Mouse (Mus musculus) limb, embryonic 14.5 days (tissue): Measurements from ENCODE around the gene Sgf29. TPM values are rescaled to one million over a fixed set of nuclear protein-coding genes. Genes with fewer than 3 reads are reported as not detected.

Experiments
- ATAC-seq: fragments of 200-750 bp; cut with Nextera tagmentation; 2 replicates; pipeline ENCODE4 v1.8.0; 2017; ENCODE audit warnings: low read depth, moderate number of reproducible peaks, moderate TSS enrichment; ENCODE audit not compliant: low FRiP score
- DNase-seq: peaks from one replicate; pipeline ENCODE4 v3.0.0-alpha.2; 2015; ENCODE audit warnings: low spot score
- H3K27ac ChIP-seq: fragments of 300-500 bp; sonication (generic); replicated peaks from 2 replicates; pipeline ENCODE4 v1.5.1; 2014; ENCODE audit warnings: low read depth, mild to moderate bottlenecking, low read length, moderate library complexity, mixed read lengths
- H3K27me3 ChIP-seq: fragments of 300-500 bp; sonication (generic); 2 replicates; pipeline ENCODE4 v1.6.1; 2014; ENCODE audit warnings: low read length, mixed read lengths; ENCODE audit not compliant: control insufficient read depth, insufficient read depth
- H3K36me3 ChIP-seq: fragments of 300-500 bp; sonication (generic); 2 replicates; pipeline ENCODE4 v1.6.1; 2014; ENCODE audit warnings: mild to moderate bottlenecking, low read length, moderate library complexity, mixed read lengths; ENCODE audit not compliant: control insufficient read depth, insufficient read depth
- H3K4me1 ChIP-seq: fragments of 300-500 bp; sonication (generic); 2 replicates; pipeline ENCODE4 v1.6.1; 2014; ENCODE audit warnings: antibody characterized with exemption, low read length, mixed read lengths; ENCODE audit not compliant: control insufficient read depth, insufficient read depth
- H3K4me2 ChIP-seq: fragments of 300-500 bp; sonication (generic); replicated peaks from 2 replicates; pipeline ENCODE4 v1.6.1; 2014; ENCODE audit warnings: low read depth, mild to moderate bottlenecking, low read length, moderate library complexity; ENCODE audit not compliant: severe bottlenecking
- H3K4me3 ChIP-seq: fragments of 300-500 bp; sonication (generic); replicated peaks from 2 replicates; pipeline ENCODE4 v1.5.1; 2014; ENCODE audit warnings: low read length
- H3K9ac ChIP-seq: fragments of 300-500 bp; sonication (generic); 2 replicates; pipeline ENCODE4 v1.6.1; 2014; ENCODE audit warnings: mild to moderate bottlenecking, low read depth, low read length, moderate library complexity; ENCODE audit not compliant: severe bottlenecking
- H3K9me3 ChIP-seq: fragments of 300-500 bp; sonication (generic); 2 replicates; pipeline ENCODE4 v1.6.1; 2016; ENCODE audit warnings: low read length; ENCODE audit not compliant: control insufficient read depth
- POLR2A ChIP-seq: fragments of 200-500 bp; IDR thresholded peaks from 2 replicates; pipeline ENCODE4 v1.8.0; 2012; ENCODE audit warnings: inconsistent platforms, mild to moderate bottlenecking, moderate library complexity, borderline replicate concordance; ENCODE audit not compliant: insufficient read depth, insufficient read length; ENCODE audit errors: extremely low read depth
- WGBS: fragments of 180-500 bp; shearing (Covaris S2); extraction: QIAGEN DNeasy Blood & Tissue Kit; methylation state at CpG from one replicate; pipeline ENCODE4 v1.1.7; 2014; 5-methylcytosine and 5-hydroxymethylcytosine counted together
- polyA plus RNA-seq, 2 experiments: library from polyadenylated mRNA; depleted of rRNA in 1 of 2; stranded (reverse) in 1 of 2; unstranded in 1 of 2; fragments of >200 nt; fragmentation: Nextera tagmentation in 1 of 2; extraction: Ambion mirVana in 1 of 2; gene quantifications; 2 replicates each; pipeline versions ENCODE4 v1.2.1 to v1.2.3; 2012 to 2014

The Sgf29 gene
- polyA plus RNA-seq, 2 experiments = 49.8 to 56.0 TPM

DNA sequence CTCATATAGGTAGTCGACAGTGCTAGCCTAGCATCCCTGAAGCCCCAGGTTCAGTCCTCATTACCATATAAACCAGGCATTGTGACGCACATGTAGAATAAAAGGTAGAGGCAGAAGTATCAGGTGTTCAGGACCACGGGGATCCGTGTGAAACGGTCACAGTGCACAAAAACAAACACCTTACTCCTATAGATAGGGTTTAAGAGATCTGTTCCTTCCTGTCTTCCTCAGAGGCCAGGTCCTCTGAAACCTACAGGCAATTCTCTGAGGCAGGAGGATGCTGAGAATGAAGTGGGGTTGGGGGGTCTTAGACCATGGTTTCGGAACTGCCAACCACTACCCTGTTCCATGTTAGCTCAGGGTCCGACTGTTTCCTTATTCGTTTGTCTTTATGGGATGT is 48.7 kb downstream of the Sgf29 start:
- no peak for ATAC-seq
- DNase-seq = no peak
- H3K27ac ChIP-seq = no peak overlapping the region
- no peak overlapping the region for H3K9ac ChIP-seq
- peaks cover 17% of the 10 kb centered on the region for H3K4me1 ChIP-seq
- no peaks in the 10 kb centered on the region for H3K27me3 ChIP-seq
- peaks cover 3% of the 10 kb centered on the region; the same call in 1 of the 2 replicates for H3K36me3 ChIP-seq
- no peaks in the 10 kb centered on the region for H3K9me3 ChIP-seq
- H3K4me2 ChIP-seq = no peak overlapping the region
- 93% methylated on average over 8 of the region's 8 CpGs for WGBS
- no peak for TF ChIP-seq POLR2A
- no peak overlapping the region for H3K4me3 ChIP-seq

DNA sequence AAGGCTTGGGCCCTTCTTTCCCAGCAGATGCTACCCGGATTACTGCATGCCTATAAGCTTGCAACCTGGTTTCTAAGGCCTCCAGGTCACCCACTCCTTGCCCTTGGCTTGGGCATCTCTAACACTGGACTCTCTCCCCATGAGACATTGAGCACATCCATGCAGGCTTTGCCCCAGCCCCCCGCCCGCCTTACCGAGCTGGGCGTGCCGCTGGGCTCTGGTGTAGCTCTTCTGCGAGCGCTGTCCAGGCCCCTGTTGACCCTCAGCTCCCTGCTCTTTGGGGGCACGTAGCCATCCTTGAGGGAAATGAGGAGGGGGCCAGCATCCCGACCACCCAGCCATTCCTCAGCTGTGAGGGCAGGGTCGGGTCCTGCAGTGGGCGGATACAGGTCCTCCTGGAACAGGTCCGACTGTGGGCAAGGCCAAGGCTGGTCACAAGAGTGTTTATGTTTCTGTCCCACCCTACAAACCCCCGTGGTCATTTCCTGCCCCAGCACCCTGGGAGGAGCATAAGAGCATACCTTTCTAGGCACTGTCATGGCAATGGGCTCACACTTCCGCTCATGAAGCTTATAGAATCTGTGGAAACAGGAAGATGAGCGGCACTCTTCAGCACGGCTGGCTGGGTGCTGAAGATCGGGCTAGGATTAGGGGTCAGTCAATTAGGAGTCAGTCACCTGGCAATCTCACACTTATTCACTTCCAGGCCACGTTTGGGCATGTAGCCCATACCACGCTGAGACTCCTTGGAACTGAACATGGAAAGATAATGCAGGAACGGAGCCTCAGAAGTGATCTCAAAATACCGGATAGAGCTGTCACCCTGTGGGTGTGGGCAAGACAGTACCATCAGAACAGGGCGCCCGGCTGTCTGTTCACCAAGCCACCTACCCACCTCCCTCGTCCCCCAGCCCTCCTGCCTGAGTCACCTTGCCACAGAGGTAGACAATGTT is 51.2 kb downstream of the Sgf29 start:
- Histone ChIP-seq H3K27me3 (no peaks in the 10 kb centered on the region), H3K4me2 (no peak overlapping the region), H3K9ac (no peak overlapping the region), H3K27ac (no peak overlapping the region), H3K9me3 (no peaks in the 10 kb centered on the region), H3K4me3 (no peak overlapping the region), H3K4me1 (peaks cover 16% of the 10 kb centered on the region), H3K36me3 (peaks cover 3% of the 10 kb centered on the region; the same call in 1 of the 2 replicates)
- no peak for ATAC-seq
- WGBS = 85% methylated on average over 25 of the region's 25 CpGs
- DNase-seq = no peak
- no peak for TF ChIP-seq POLR2A

DNA sequence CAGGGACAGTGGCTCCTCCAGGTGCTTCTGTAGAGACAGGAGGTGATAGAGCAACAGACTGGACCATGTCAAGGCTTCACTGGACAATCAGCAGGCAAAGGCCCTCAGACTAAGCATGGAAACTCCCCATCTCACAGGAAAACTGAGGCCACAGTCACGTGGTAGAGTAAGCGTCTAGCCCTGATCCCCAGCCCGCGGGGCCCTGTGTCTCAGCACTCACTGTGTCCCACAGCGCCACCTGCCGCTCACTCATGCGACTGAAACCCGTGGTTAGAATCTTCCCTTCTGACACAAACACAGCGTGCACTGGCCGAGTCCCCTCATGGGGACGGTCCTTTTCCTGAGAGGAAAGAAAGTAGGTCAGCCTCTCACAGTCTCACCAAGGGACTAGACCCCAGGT is 52.0 kb downstream of the Sgf29 start:
- Histone ChIP-seq H3K27ac (no peak overlapping the region), H3K9me3 (no peaks in the 10 kb centered on the region), H3K4me2 (0 out of 2 replicates have a peak overlapping the region, but pooled peaks have one; percentile 5), H3K4me1 (peaks cover 16% of the 10 kb centered on the region), H3K36me3 (peaks cover 3% of the 10 kb centered on the region; the same call in 1 of the 2 replicates), H3K27me3 (no peaks in the 10 kb centered on the region), H3K4me3 (no peak overlapping the region), H3K9ac (no peak overlapping the region)
- DNase-seq = peak; percentile 83
- 2% methylated on average over 11 of the region's 11 CpGs for WGBS
- no peak for TF ChIP-seq POLR2A
- ATAC-seq = peak; percentile 61

DNA sequence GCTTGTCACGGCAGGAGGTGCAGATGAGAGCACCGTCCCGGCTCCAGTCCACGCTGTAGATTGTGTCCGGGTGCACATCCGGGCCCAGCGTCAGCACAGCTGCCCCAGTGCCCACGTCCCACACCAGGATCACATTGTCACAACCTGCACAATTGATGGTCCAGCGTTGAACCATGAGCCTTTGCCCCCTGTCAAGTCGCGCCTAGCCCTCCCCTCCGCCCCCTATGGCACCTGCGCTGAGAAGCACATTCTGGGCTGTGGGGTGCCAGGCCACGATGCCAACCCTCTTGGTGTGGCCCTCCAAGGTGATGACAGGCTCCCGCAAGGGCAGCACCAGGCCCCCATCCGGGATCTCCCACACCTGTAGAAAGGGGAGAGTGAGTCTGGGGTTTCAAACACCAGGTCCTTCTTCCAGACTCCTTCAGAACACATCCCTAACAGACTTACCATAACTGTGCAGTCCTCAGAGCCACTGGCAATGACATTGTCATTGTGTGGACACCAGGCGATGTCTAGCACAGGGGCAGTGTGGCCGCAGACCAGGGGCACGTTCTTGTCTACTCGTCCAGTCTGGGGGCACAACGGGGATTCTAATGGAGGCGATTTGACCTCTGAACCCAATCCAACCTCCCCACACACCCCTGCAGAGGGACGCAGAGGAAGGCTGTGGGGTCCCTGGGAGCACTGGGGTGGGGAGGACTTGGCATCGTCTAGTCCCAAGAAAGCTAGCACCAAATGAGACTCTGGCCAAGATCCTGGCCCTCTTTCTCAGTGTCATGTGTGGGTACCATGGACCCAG is 52.6 kb downstream of the Sgf29 start:
- DNase-seq = no peak
- no peaks in the 10 kb centered on the region for H3K9me3 ChIP-seq
- ATAC-seq = no peak
- TF ChIP-seq POLR2A = no peak
- peaks cover 12% of the 10 kb centered on the region for H3K4me1 ChIP-seq
- peaks cover 3% of the 10 kb centered on the region; the same call in 1 of the 2 replicates for H3K36me3 ChIP-seq
- no peaks in the 10 kb centered on the region for H3K27me3 ChIP-seq
- H3K4me2 ChIP-seq = 0 out of 2 replicates have a peak overlapping the region, but pooled peaks have one; percentile 5
- no peak overlapping the region for H3K9ac ChIP-seq
- H3K27ac ChIP-seq = no peak overlapping the region
- no peak overlapping the region for H3K4me3 ChIP-seq
- WGBS = 55% methylated on average over 24 of the region's 24 CpGs

DNA sequence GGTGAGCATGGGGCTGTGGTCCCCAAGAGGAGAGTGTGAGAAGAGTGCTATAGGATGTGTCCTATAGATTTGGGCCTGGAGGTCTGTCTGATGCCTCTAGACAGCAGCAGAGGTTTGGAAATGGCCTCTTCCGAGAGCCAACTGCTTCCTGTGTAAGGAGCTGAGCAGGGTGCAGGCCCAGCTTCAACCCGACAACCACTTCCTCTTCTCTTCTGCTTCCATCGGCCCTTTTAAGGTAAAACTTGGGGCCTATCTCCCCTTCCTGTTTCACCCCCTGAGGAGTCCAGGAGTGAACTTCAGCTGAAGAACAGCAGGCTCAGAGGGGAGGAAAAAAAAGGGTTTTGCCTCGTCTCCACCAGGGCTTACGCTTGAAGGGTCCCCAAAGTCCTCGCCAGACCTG is 53.2 kb downstream of the Sgf29 start:
- ATAC-seq (no peak), DNase-seq (no peak)
- Histone ChIP-seq H3K4me2 (no peak overlapping the region), H3K9ac (no peak overlapping the region), H3K27me3 (no peaks in the 10 kb centered on the region), H3K4me3 (no peak overlapping the region), H3K4me1 (peaks cover 7% of the 10 kb centered on the region; the same call in 1 of the 2 replicates), H3K9me3 (no peaks in the 10 kb centered on the region), H3K27ac (no peak overlapping the region), H3K36me3 (peaks cover 3% of the 10 kb centered on the region; the same call in 1 of the 2 replicates)
- 79% methylated on average over 6 of the region's 6 CpGs for WGBS
- no peak for TF ChIP-seq POLR2A
